Mouse (Mus musculus): ENCODE results near the gene Adgrb2. TPM values are rescaled to one million over a fixed set of nuclear protein-coding genes. Genes with fewer than 3 reads are reported as not detected.

Adgrb2 gene
- total RNA-seq, 2 experiments from 2014 or later: 21.0 to 24.4 TPM

Other genes with a start within 250 kb of the Adgrb2 start
- 10 to 100 TPM; 66.0 to 83.9 TPM for gene Khdrbs1, start 242.6 kb upstream of the Adgrb2 start, total RNA-seq (2021)
- gene Ptp4a2, start 173.7 kb upstream of the Adgrb2 start, total RNA-seq (2021): 100 to 1,000 TPM; 311 to 416 TPM
- gene Spocd1, start 55.6 kb upstream of the Adgrb2 start, total RNA-seq (2021): 1 to 10 TPM in 1 of 2 experiments, under 1 TPM in 1; 0.86 to 1.3 TPM
- 10 to 100 TPM; 15.6 to 18.7 TPM for gene Col16a1, start 63.0 kb downstream of the Adgrb2 start, total RNA-seq (2021)
- 10 to 100 TPM; 74.4 to 84.0 TPM for gene Pef1, start 117.7 kb downstream of the Adgrb2 start, total RNA-seq (2021)
- under 1 TPM; 0.40 to 0.46 TPM for gene Hcrtr1, start 154.5 kb downstream of the Adgrb2 start, total RNA-seq (2021)
- gene Tinagl1, start 190.3 kb downstream of the Adgrb2 start, total RNA-seq (2021): 100 to 1,000 TPM; 103 to 217 TPM
- gene Gm853, start 237.5 kb downstream of the Adgrb2 start, total RNA-seq (2021): not detected